Mouse (Mus musculus) mouse embryonic stem cell (cell line): ENCODE results near the gene Psmg3.

ENCODE experiments used
- in situ Hi-C, 2 experiments: fragments of 300-500 bp; cut with MboI; formaldehyde crosslinking; loops; 1 replicate in 1 of 2; 3 replicates in 1 of 2; pipeline ENCODE4 v1.14.3; 2019 to 2020; ENCODE audit warnings: low sequenced_read_pairs in 2 of 2, low pct_unique_long_range_greater_than_20kb in 1 of 2, mixed read lengths in 1 of 2; ENCODE audit not compliant: unreplicated experiment in 1 of 2

The Psmg3 gene

DNA sequence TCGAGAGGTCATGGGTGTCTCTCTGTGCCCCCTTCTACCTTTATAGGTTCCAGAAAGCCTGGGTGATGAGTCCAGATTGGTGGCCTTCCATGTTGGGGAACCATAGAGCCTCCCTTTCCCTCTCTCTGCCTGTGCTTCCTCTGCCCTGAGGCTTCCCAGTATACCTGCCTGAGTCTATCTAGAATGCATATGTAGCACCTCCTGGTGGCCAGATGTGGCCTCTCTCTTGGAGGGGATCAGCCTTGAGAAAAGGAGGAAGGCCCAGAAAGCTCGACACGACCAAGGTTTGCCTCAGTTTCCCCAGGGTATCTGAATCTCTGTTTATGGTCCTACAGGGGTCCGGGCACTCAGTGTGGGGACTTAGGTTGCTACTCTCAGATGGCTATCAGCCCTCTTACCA lies 7.9 kb downstream of the Psmg3 start:
- in situ Hi-C loops: no loop called here

DNA sequence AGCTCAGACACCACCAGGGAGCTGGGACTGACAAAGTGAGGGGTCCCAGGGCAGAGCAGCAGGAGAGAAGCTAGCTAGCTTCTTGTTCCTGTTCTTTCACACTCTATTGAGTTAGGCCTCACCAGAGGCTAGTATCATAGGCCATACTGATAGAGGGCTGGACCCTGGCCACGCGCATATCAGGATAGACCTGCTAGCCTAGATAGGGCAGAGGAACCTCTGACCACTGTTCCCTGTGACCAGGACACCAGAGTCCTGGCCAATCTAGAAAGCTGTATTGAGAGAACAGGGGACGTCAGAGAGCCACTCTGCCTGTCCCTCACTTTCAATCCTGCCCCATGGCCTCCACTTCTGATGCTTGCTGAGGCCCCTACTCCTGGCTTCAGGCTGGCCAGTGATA lies 8.6 kb downstream of the Psmg3 start:
- in situ Hi-C loops: no loop called here

DNA sequence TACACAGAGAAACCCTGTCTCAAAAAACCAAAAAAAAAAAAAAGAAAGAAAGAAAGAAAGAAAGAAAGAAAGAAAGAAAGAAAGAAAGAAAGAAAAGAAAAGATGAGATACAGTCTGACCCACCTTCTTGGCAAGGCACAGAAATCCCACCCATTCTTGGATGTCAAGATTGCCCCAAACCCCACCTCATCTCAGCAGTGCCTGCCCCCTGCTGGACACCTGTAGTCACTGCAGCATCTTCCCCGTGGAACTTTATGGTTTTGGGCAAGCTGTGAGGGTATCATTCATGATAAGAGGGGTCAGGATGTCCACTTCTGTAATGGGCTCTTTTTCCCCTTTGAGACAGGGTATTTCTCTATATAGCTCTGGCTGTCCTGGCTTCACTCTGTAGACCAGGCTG lies 9.4 kb downstream of the Psmg3 start:
- in situ Hi-C loops: no loop called here

DNA sequence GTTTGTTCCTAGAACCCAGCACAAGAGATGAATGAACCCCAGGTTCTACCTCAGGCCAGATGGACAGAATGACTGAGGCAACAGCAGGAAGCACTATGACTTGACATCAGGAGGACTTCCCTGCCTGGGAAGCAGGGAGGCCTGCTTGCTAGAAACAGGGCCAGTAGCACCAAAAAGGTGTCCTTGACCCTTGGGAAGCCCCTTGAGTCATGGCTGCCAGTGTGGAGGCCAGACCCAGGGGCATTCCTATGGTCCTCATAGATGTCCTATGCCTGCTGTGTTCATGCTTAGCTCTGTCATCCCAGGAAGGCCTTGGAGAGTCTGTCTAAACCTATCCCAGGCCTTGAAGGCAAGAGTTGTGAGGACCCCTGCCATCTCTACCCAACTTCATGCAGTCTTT lies 10.2 kb downstream of the Psmg3 start:
- in situ Hi-C loops: no loop called here

DNA sequence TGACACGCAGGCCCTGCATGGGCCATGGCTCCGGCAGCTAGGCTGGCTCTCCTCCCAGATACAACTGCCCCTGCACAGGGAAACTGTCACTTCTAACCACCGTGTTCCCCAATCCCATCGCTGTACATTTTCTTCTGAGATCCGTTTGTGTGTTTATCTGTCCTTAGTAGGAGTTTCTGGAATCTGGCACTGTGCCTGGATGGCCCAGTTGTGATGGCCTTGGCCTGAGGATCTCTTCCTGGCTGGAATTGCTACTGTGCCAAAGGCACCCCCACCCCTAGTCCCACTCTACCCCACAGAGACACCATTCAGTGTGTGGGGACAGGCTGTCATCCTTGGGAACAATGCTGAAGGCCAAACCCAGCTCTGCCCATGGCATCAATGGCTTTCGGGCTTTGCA lies 10.7 kb downstream of the Psmg3 start:
- in situ Hi-C loops: no loop called here

DNA sequence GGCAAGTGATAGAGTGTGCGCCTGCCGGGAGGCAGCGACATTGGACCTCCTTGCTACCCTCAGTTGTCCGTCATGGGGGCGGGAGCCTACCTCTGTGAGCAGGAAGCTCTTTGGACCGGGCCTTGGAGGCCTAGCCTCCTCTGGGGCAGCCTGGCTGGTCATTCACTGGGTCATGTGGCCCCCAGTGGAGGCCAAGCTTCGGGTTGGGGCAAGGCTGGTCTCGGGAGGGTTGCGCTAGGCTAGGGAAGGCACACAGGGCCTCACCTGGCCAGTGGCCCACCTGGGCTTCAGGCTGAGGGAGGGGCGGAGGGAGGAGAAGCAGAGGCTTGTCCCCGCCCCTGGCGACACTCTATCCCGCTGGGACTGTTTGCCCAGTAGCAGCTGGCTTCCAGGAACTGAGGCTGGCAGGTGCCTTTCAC lies 12.7 kb downstream of the Psmg3 start:
- in situ Hi-C loops: no loop called here

DNA sequence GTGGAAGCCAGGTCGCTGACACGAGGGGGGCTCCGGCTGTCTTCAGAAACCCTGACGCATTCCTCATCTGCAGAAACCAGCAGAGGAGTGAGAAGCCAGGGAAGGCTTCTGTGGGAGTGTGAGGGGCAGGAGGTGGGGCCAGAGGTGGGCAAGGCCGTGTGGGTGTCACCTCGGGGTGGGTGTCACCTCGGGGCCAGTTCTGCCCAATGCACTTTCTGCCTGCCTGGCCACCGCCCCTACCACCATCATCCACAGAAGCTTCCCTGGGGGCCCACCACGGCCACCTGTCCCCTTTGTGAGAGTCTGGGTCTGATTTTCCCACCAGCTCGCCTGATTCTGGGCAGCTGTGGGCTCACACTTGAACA lies 13.6 kb downstream of the Psmg3 start:
- in situ Hi-C loops: no loop called here

DNA sequence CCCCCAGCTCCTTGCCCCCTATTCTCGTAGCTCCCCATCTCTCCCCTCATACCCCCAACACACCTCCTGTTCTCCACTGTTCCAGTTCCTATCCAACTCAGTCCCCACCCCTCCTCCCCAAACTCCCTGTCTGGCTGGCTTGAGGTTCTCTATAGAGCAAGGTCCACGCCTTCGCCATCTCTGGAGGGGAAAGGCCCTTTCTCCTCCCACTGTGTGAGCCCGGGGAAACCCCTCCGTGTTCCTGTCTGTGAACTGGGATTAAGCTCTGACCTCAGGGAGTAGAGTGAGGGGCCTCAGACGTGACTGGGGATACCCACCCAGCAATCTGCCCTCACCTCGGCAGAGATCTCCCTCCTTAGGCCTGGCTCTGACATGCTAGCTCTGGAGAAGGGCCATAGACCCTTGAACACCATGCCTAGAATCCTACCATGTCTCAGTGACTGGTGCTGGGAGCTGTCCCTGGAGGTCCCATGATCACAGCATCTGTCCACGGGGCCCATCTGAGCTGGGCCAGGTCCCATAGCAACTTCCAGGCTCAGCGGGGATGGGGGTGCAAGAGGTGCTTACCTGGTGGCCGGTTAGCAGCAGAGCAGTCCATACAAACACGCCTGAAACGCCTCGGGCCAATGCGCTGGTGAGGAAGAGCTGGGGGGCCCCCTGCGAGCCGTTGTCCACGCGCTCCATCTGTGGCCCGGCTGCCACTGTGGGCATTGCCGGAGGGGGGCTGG lies 14.1 kb downstream of the Psmg3 start:
- in situ Hi-C loops: no loop called here

DNA sequence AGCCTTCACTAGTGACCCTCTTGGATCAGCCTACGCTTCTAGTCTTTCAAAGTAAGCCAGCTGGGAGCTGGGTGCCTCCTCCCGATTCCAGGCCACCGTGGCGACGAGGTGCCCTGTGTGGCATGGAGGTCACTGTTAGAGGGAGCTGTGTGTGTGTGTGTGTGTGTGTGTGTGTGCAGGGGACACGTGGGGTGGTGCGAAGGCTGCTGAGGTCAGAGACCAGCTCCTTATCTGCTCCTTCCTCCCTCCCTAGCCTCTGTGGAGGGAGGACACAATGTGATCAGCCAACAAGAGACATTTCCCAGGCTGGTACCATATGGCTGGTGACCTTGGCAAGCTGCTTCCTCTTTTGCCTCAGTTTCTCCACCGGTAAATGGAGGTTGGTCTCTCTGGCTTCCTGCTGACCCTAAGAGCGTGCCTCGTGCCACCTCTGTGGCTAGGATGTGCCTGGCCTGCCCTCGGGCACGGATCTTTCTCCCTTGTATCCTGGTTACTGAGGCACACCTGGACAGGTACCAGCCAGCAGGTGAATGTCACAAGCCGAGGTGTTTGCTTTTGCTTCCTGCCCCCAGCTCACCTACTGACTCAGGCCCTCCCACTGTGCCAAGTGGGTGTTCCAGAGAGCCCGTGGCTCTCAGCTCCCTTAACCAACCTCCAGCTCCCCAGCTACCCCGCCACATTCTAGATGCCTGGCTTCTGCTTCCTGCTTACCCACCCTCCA lies 14.8 kb downstream of the Psmg3 start:
- in situ Hi-C loops: no loop called here

DNA sequence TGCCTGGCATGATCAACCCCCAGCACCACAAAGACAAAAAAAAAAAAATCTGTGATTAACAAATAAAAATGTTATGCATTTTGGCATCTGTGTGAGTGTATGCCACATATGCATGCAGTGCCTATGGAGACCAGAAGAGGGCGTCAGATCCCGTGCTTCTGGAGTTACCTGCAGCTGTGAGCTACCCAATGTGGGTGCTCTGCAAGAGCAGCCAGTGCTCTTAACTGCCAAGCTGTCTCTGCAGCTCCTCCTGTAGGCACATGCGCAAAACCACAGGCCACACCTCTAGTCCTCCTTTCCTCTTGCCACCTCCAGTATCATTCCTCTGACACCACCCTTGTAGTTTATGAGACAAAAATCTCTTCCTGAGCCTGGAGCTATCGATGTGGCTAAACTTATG lies 17.3 kb downstream of the Psmg3 start:
- in situ Hi-C loops: no loop called here

DNA sequence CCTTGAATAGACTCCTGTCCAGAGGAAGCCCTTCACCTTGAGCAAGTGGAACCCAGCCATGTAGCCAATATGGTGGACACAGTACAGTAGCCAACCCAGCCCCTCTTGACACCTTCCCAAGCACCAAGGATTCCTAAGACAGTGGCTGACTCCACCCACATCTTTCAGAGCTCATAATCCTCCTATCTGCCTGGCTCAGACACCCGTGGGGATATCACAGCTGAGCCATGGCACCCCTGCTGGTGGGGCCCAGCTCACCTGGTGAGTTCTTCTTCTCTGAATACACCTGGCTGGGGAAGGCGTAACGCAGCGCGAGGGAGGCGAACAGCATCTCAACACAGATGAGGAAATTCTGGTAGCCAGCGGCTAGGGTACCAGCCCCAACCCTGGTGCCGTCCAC lies 20.8 kb downstream of the Psmg3 start:
- in situ Hi-C loops: no loop called here

DNA sequence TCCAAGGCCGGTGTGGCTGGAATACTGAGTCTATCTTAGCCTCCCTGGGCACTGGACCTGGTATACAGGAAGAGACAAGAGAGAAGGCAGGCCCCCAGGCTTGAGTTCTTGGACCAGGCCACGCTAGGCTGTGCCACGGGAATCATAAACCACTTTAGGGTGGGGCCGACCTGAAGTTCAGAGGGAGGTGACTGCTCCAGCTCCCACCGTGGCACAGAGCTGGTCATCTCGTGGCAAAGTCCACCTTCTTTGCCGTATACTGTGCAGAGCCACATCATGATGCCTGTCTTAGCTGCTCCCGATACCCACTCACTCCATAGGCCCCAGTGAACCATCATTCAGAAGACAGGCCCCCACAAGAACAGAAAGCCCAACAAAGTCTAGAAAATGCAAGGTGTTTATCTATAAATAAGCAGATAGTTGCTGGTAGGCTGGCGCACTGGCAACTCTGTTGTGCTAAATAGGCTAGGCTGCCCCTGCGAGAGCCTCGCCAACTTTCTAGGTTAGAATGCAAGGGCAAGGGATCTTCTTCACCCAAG lies 22.0 kb downstream of the Psmg3 start:
- in situ Hi-C loops: no loop called here

DNA sequence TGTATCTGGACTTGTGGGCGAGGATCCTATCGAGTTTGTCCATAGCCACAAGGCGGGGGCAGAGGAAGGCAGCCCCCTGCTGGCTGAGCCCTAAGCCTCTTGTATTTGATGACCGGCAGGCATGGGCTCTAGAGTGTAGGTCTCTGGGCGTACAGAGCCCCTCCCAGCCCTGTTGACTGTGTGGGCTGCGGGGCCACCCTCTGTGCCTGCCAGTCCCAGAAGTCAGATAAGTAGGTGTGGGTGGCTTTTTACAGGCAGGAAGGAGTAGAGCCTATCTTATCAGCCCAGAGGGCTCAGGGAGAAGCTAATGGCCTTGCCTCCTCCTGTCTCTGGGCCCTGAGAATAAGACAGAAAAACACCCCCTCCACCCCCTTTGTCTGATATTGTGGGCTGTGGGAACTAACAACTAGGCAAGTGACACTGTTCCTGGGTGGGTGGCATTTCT lies 22.6 kb downstream of the Psmg3 start:
- in situ Hi-C loops: no loop called here

DNA sequence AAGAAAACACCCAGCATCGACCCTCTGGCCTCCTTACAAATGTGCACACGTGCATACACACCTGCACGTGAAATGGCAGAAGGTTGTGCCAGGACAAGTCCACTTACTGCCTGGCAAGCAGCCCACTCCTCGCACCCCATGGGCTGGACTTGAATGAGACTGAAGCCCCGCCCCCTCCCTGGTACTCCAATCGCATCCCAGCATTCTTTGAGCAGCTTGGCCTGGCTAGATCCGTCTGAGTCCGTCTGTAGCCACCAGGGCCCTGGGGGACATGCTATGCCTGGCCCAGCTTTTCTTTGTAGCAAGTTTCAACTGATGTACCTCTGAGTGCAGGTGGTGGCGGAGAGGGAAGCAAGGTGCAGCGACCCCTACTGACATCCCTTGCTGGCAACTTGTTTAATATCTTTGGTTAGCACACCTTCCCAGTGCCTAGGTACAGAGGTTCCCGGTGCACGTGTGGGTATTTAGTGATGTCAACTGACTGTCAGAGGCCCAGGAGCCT lies 23.0 kb downstream of the Psmg3 start:
- in situ Hi-C loops: no loop called here

DNA sequence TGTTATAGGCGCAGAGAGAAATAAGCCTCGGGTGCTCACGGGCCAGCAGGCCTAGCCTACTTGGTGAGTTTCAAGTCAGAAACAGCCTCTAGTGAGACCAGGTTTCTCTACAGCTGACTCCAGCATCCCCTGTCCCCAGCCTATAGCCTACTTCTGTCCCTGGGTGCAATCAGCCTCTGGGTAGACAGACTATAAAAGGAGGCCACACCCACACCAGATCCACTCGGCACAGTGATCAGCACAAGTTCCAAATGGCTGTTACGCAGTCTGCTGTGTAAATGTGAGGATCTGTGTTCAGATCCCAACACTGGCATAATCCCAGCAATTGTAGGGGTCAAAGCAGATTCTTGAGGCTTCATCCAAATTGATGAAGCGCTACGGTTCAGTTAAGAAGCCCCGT lies 23.5 kb downstream of the Psmg3 start:
- in situ Hi-C loops: no loop called here

DNA sequence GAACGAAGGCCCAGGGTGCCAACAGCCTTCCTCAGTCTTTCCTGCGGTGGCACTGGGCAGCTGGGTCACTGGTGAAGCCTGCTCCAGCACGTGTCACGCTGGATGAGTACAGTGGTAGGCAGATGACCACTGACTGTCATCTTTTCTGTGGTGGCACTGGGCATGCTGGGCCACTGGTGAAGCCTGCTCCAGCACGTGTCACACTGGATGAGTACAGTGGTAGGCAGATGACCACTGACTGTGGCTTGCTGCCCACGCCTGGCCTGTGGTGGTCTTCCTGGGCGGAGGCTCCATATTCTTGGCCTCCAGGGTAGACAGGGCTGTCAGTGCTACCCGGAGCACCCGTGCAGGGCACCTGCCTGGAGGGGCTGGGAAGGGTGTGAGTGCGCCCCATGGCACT lies 24.8 kb downstream of the Psmg3 start:
- in situ Hi-C loops: no loop called here

DNA sequence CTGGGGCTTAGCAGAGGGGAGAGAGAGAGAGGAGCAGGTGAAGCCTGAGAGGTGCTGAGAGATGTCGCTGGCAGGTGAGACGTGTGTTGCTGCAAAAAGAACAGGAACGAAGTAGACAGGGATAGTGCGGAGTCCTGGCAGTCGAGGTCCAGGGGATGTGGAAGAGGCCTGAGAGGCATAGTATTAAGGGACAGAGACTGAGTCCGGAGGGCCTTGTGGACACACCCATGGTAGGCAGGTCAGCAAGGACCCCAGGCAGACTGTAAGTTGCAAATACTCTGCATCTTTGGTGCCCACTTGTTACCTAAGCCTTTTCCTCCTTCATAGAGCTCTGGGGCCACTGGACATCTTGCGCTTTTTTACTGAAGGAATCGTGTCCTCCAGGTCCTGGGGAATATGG lies 25.5 kb downstream of the Psmg3 start:
- in situ Hi-C loops: no loop called here

DNA sequence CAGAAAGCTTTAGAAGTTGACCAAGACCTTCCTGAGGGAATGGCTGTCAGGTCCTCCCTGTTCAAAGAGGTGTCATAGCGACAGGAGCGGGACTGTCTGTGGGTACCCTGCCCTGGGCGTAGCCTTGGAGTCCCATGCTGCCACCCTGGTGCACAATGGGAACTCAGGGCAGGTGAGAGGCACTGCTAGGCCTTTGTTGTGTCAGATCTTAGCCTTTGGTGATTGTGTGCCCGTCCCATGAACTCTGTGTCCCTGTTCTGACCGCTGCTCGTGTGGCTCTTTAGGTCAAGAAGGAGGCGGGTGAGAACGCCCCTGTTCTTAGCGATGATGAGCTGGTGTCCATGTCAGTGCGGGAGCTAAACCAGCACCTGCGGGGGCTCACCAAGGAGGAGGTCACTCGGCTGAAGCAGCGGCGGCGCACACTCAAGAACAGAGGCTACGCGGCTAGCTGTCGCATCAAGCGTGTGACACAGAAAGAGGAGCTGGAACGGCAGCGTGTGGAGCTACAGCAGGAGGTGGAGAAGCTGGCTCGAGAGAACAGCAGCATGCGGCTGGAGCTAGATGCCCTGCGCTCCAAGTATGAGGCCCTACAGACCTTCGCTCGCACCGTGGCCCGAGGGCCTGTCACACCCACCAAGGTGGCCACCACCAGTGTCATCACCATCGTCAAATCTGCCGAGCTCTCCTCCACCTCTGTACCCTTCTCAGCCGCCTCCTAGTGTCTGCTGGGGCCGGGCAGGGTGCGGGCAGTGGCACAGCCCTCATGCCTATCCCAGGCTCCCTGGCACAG lies 26.7 kb downstream of the Psmg3 start:
- in situ Hi-C loops: no loop called here

DNA sequence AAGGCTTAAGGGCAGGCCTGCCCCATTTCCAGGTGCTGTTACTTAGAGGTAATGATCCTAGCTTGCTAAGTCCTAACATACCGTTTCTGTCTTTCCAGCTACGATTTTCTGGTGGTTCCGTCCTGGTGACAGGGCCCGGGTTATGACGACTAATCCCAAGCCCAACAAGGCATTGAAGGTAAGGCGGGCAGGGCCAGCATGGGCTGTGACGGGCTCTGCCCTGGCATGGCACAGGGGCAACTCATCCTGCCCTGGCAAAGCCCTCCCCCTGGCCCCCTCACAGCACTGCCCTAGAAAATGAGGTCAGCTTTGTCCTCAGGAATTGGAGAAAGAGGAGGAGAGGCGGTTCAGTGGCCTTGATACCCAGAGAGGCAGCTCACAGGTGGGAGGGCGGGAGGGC lies 27.6 kb downstream of the Psmg3 start:
- in situ Hi-C loops: no loop called here
